Mouse (Mus musculus) CD4-positive helper T cell, adult 2 months (primary cell): ENCODE data around the gene Fuca1.
"Not testable (repeated sequence)": the region's sequence is repeated elsewhere in the genome, so short reads cannot be mapped to it uniquely, and the experiment has no call there.

Experiments
- DNase-seq: peaks from one replicate; pipeline ENCODE4 v3.0.0-alpha.2; 2012; ENCODE audit warnings: low read depth, missing footprints, low spot score

Fuca1 gene

GRCm38 (mm10) chr4:135980223-135980622 is 59.7 kb downstream of the Fuca1 start:
- not testable (repeated sequence) for DNase-seq

- no peak for DNase-seq
These were observed 61.1 kb downstream of the Fuca1 start for GRCm38 (mm10) chr4:135981524-135982063.

GRCm38 (mm10) chr4:135984556-135984955 is 64.0 kb downstream of the Fuca1 start:
- DNase-seq = no peak

- DNase-seq = no peak
These were observed 64.7 kb downstream of the Fuca1 start for GRCm38 (mm10) chr4:135985193-135985592.

GRCm38 (mm10) chr4:135985769-135986168 is 65.2 kb downstream of the Fuca1 start:
- DNase-seq = no peak

GRCm38 (mm10) chr4:135986301-135986942 is 65.9 kb downstream of the Fuca1 start:
- DNase-seq = no peak

GRCm38 (mm10) chr4:135986943-135987710 is 66.6 kb downstream of the Fuca1 start, which contains the start of gene Pithd1:
Gene Pithd1 (minus strand): TSS chr4:135987264.
- DNase-seq = peak; percentile 98

- DNase-seq = no peak
These were observed 67.2 kb downstream of the Fuca1 start for GRCm38 (mm10) chr4:135987714-135988113.
